Mouse (Mus musculus): ENCODE measurements around the gene Gpr161.

The Gpr161 gene

GRCm38 (mm10) chr1:165295489-165295888, at the start of gene Gpr161:
TSS of gene Gpr161 (plus strand) at chr1:165295789.
- DNase-seq (ENCODE audit: extremely low read depth, low read depth), result no peak

GRCm38 (mm10) chr1:165246587-165246986, 49.0 kb upstream of the Gpr161 start:
- DNase-seq (ENCODE audit: extremely low read depth, low read depth), result no peak

GRCm38 (mm10) chr1:165247085-165247484, 48.5 kb upstream of the Gpr161 start:
- DNase-seq (ENCODE audit: extremely low read depth, low read depth), result no peak

- peak; percentile 51 for DNase-seq (ENCODE audit: extremely low read depth, low read depth)
Measured at GRCm38 (mm10) chr1:165247788-165248187, 47.8 kb upstream of the Gpr161 start.

GRCm38 (mm10) chr1:165248842-165249241, 46.7 kb upstream of the Gpr161 start:
- DNase-seq (ENCODE audit: extremely low read depth, low read depth), result peak; percentile 63

GRCm38 (mm10) chr1:165250546-165250945, 45.0 kb upstream of the Gpr161 start:
- no peak for DNase-seq (ENCODE audit: extremely low read depth, low read depth)

GRCm38 (mm10) chr1:165252027-165252671, 43.4 kb upstream of the Gpr161 start:
- peak; percentile 52 for DNase-seq (ENCODE audit: extremely low read depth, low read depth)

- DNase-seq (ENCODE audit: extremely low read depth, low read depth), result no peak
Measured at GRCm38 (mm10) chr1:165274946-165275345, 20.6 kb upstream of the Gpr161 start.

- no peak for DNase-seq (ENCODE audit: extremely low read depth, low read depth)
Measured at GRCm38 (mm10) chr1:165280741-165281140, 14.8 kb upstream of the Gpr161 start.

GRCm38 (mm10) chr1:165281351-165282221, 14.0 kb upstream of the Gpr161 start:
- no peak for DNase-seq (ENCODE audit: extremely low read depth, low read depth)

- DNase-seq (ENCODE audit: extremely low read depth, low read depth), result no peak
Measured at GRCm38 (mm10) chr1:165282222-165282966, 13.2 kb upstream of the Gpr161 start.

GRCm38 (mm10) chr1:165282967-165283345, 12.6 kb upstream of the Gpr161 start:
- no peak for DNase-seq (ENCODE audit: extremely low read depth, low read depth)

- no peak for DNase-seq (ENCODE audit: extremely low read depth, low read depth)
Measured at GRCm38 (mm10) chr1:165284096-165284495, 11.5 kb upstream of the Gpr161 start.

GRCm38 (mm10) chr1:165288165-165288564, 7.4 kb upstream of the Gpr161 start:
- DNase-seq (ENCODE audit: extremely low read depth, low read depth), result no peak

GRCm38 (mm10) chr1:165289831-165290230, 5.8 kb upstream of the Gpr161 start:
- DNase-seq (ENCODE audit: extremely low read depth, low read depth), result no peak

- DNase-seq (ENCODE audit: extremely low read depth, low read depth), result no peak
Measured at GRCm38 (mm10) chr1:165291606-165292005, 4.0 kb upstream of the Gpr161 start.

- no peak for DNase-seq (ENCODE audit: extremely low read depth, low read depth)
Measured at GRCm38 (mm10) chr1:165301108-165301507, 5.5 kb downstream of the Gpr161 start.

GRCm38 (mm10) chr1:165301567-165301966, 6.0 kb downstream of the Gpr161 start:
- DNase-seq (ENCODE audit: extremely low read depth, low read depth), result no peak

GRCm38 (mm10) chr1:165302455-165303208, 7.0 kb downstream of the Gpr161 start:
- no peak for DNase-seq (ENCODE audit: extremely low read depth, low read depth)

GRCm38 (mm10) chr1:165303209-165303608, 7.6 kb downstream of the Gpr161 start:
- no peak for DNase-seq (ENCODE audit: extremely low read depth, low read depth)

- no peak for DNase-seq (ENCODE audit: extremely low read depth, low read depth)
Measured at GRCm38 (mm10) chr1:165304341-165304740, 8.8 kb downstream of the Gpr161 start.
